Mouse (Mus musculus): ENCODE results near the gene Traf3ip3.

DNA sequence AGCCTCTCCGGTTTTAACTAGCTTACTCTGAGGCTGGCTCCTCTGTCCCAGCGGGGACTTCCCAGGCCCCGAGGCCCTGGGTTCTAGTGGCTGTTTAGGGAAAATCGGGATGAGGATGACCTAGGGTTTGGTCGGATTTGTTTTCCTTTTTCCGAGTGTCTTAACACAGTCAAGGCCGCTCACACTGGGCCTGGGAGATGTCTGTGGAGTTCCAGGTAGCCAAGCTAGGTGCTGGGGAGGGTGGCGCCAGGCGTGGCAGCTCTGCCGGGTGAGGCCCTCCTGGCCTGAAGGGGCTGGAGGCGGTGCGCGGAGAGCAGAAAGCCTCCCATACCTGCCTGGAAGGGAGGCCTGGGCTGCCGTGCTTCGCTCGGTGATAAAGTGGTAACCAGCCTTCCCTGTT lies 47.9 kb downstream of the Traf3ip3 start:
- TF ChIP-seq EP300 (IDR thresholded peaks at IDR 0.05; ENCODE audit: low read length) = no peak
- no peak for TF ChIP-seq CTCF (conservative IDR thresholded peaks at IDR 0.05 in 1 of 2, IDR thresholded peaks at IDR 0.05 in 1 of 2; ENCODE audit: low read depth in 2 of 2, low read length in 2 of 2)
- no peak for TF ChIP-seq MYC (IDR thresholded peaks at IDR 0.05; ENCODE audit: low read depth, low read length)
- no peak for TF ChIP-seq ZNF384 (IDR thresholded peaks at IDR 0.05; ENCODE audit: low read depth, low read length)
- TF ChIP-seq KAT2A (IDR thresholded peaks at IDR 0.05; ENCODE audit: insufficient replicate concordance, low read length) = no peak
- no peak for TF ChIP-seq CHD1 (IDR thresholded peaks at IDR 0.05; ENCODE audit: low read depth, low read length)
